Mouse (Mus musculus): ENCODE results near the gene Fam168b.

DNA sequence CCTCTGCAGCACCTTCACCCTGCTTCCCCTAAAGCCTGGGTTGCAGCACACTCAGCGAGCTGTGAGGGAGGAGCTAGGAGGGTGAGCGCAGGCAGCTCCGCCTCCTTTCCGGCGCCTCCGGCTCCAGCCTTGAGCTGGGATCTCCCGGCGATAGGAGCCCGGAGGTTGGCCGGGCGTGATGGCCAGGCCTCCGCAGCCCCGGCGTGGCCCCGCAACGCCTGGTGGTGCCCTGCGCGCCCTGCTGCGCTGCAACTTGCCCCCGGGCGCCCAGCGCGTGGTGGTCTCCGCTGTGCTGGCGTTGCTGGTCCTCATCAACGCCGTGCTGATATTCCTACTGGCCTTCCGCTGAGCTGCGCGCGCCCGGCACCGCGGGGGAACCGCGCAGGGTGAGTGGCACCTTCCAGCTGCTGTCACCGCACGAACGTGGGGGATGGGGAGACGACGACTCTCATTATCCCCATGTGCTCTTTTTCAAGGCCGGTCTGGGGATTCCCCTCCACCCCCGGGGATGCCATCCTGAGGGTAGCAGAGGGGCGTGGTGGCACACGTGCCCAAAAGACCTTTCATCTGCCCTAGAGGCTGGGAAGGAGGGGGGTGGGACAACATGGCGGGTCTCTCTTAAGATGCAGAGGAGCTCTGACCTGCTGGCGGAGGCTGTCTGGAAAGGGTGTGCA is 41.1 kb downstream of the Fam168b start:
- TF ChIP-seq CTCF (IDR thresholded peaks at IDR 0.05; ENCODE audit: borderline replicate concordance, control insufficient read depth, extremely low read depth, insufficient read depth, low read length, poor library complexity) (peak; percentile 36; the same call in 1 of the 2 replicates), POLR2A (IDR thresholded peaks at IDR 0.05; ENCODE audit: control insufficient read depth, extremely low read depth, insufficient read depth, low read length, poor library complexity) (no peak)
